Mouse (Mus musculus): ENCODE results near the gene Glmn. TPM values are rescaled to one million over a fixed set of nuclear protein-coding genes. Genes with fewer than 3 reads are reported as not detected.

The Glmn gene
- polyA plus RNA-seq, 1 experiment: 0.22 TPM

- no peak for TF ChIP-seq CTCF (IDR thresholded peaks at IDR 0.05; ENCODE audit: extremely low read depth, insufficient read length, insufficient replicate concordance, low read depth, low read length)
- no peak for TF ChIP-seq POLR2A (IDR thresholded peaks at IDR 0.05; ENCODE audit: low read depth, low read length)
- 61% methylated on average over 6 of the region's 6 CpGs for WGBS
- Histone ChIP-seq H3K27ac (ENCODE audit: insufficient read depth, low read depth, low read length) (no peak overlapping the region), H3K36me3 (ENCODE audit: control insufficient read depth, insufficient read depth, low read length) (peaks cover 15% of the 10 kb centered on the region; the same call in 1 of the 2 replicates), H3K27me3 (ENCODE audit: control insufficient read depth, insufficient read depth, low read length) (no peaks in the 10 kb centered on the region), H3K4me1 (ENCODE audit: control insufficient read depth, insufficient read depth, insufficient read length, low read length) (no peaks in the 10 kb centered on the region), H3K4me3 (ENCODE audit: low read depth, low read length) (no peak overlapping the region)
These were observed 20.3 kb upstream of the Glmn start for GRCm38 (mm10) chr5:107617986-107618385.

- Histone ChIP-seq H3K36me3 (ENCODE audit: control insufficient read depth, insufficient read depth, low read length) (peaks cover 11% of the 10 kb centered on the region), H3K4me1 (ENCODE audit: control insufficient read depth, insufficient read depth, insufficient read length, low read length) (no peaks in the 10 kb centered on the region), H3K4me3 (ENCODE audit: low read depth, low read length) (no peak overlapping the region), H3K27ac (ENCODE audit: insufficient read depth, low read depth, low read length) (no peak overlapping the region), H3K27me3 (ENCODE audit: control insufficient read depth, insufficient read depth, low read length) (no peaks in the 10 kb centered on the region)
- TF ChIP-seq CTCF (IDR thresholded peaks at IDR 0.05; ENCODE audit: extremely low read depth, insufficient read length, insufficient replicate concordance, low read depth, low read length) (no peak), POLR2A (IDR thresholded peaks at IDR 0.05; ENCODE audit: low read depth, low read length) (no peak)
- 9% methylated on average over 2 of the region's 2 CpGs for WGBS
These were observed 13.5 kb upstream of the Glmn start for GRCm38 (mm10) chr5:107611224-107611623.

GRCm38 (mm10) chr5:107598380-107598779 lies 692 bp upstream of the Glmn start:
- H3K27me3 ChIP-seq (ENCODE audit: control insufficient read depth, insufficient read depth, low read length): no peaks in the 10 kb centered on the region
- WGBS: 19% methylated on average over 4 of the region's 4 CpGs
- no peaks in the 10 kb centered on the region for H3K4me1 ChIP-seq (ENCODE audit: control insufficient read depth, insufficient read depth, insufficient read length, low read length)
- H3K27ac ChIP-seq (ENCODE audit: insufficient read depth, low read depth, low read length): no peak overlapping the region
- peaks cover 9% of the 10 kb centered on the region for H3K36me3 ChIP-seq (ENCODE audit: control insufficient read depth, insufficient read depth, low read length)
- TF ChIP-seq POLR2A (IDR thresholded peaks at IDR 0.05; ENCODE audit: low read depth, low read length) (no peak), CTCF (IDR thresholded peaks at IDR 0.05; ENCODE audit: extremely low read depth, insufficient read length, insufficient replicate concordance, low read depth, low read length) (no peak)
- H3K4me3 ChIP-seq (ENCODE audit: low read depth, low read length): no peak overlapping the region

- H3K4me3 ChIP-seq (ENCODE audit: low read depth, low read length): no peak overlapping the region
- H3K4me1 ChIP-seq (ENCODE audit: control insufficient read depth, insufficient read depth, insufficient read length, low read length): no peaks in the 10 kb centered on the region
- no peak for TF ChIP-seq POLR2A (IDR thresholded peaks at IDR 0.05; ENCODE audit: low read depth, low read length)
- no peak for TF ChIP-seq CTCF (IDR thresholded peaks at IDR 0.05; ENCODE audit: extremely low read depth, insufficient read length, insufficient replicate concordance, low read depth, low read length)
- 97% methylated on average over 9 of the region's 9 CpGs for WGBS
- H3K36me3 ChIP-seq (ENCODE audit: control insufficient read depth, insufficient read depth, low read length): peaks cover 13% of the 10 kb centered on the region
- no peak overlapping the region for H3K27ac ChIP-seq (ENCODE audit: insufficient read depth, low read depth, low read length)
- no peaks in the 10 kb centered on the region for H3K27me3 ChIP-seq (ENCODE audit: control insufficient read depth, insufficient read depth, low read length)
These were observed 28.5 kb downstream of the Glmn start for GRCm38 (mm10) chr5:107569148-107569547.

GRCm38 (mm10) chr5:107556969-107557368 lies 40.7 kb downstream of the Glmn start:
- no peaks in the 10 kb centered on the region for H3K27me3 ChIP-seq (ENCODE audit: control insufficient read depth, insufficient read depth, low read length)
- TF ChIP-seq CTCF (IDR thresholded peaks at IDR 0.05; ENCODE audit: extremely low read depth, insufficient read length, insufficient replicate concordance, low read depth, low read length): no peak
- no peak for TF ChIP-seq POLR2A (IDR thresholded peaks at IDR 0.05; ENCODE audit: low read depth, low read length)
- H3K36me3 ChIP-seq (ENCODE audit: control insufficient read depth, insufficient read depth, low read length): peaks cover 12% of the 10 kb centered on the region; the same call in 1 of the 2 replicates
- WGBS: 66% methylated on average over 3 of the region's 3 CpGs
- no peaks in the 10 kb centered on the region for H3K4me1 ChIP-seq (ENCODE audit: control insufficient read depth, insufficient read depth, insufficient read length, low read length)
- no peak overlapping the region for H3K4me3 ChIP-seq (ENCODE audit: low read depth, low read length)
- H3K27ac ChIP-seq (ENCODE audit: insufficient read depth, low read depth, low read length): no peak overlapping the region

GRCm38 (mm10) chr5:107554336-107554735 lies 43.4 kb downstream of the Glmn start:
- TF ChIP-seq POLR2A (IDR thresholded peaks at IDR 0.05; ENCODE audit: low read depth, low read length) (no peak), CTCF (IDR thresholded peaks at IDR 0.05; ENCODE audit: extremely low read depth, insufficient read length, insufficient replicate concordance, low read depth, low read length) (no peak)
- no peak overlapping the region for H3K4me3 ChIP-seq (ENCODE audit: low read depth, low read length)
- peaks cover 4% of the 10 kb centered on the region; the same call in 1 of the 2 replicates for H3K36me3 ChIP-seq (ENCODE audit: control insufficient read depth, insufficient read depth, low read length)
- H3K27ac ChIP-seq (ENCODE audit: insufficient read depth, low read depth, low read length): no peak overlapping the region
- no peaks in the 10 kb centered on the region for H3K27me3 ChIP-seq (ENCODE audit: control insufficient read depth, insufficient read depth, low read length)
- WGBS: 79% methylated on average over 5 of the region's 5 CpGs
- no peaks in the 10 kb centered on the region for H3K4me1 ChIP-seq (ENCODE audit: control insufficient read depth, insufficient read depth, insufficient read length, low read length)

GRCm38 (mm10) chr5:107548444-107548843 lies 49.2 kb downstream of the Glmn start:
- WGBS: 82% methylated on average over 3 of the region's 3 CpGs
- H3K4me1 ChIP-seq (ENCODE audit: control insufficient read depth, insufficient read depth, insufficient read length, low read length): no peaks in the 10 kb centered on the region
- no peak for TF ChIP-seq CTCF (IDR thresholded peaks at IDR 0.05; ENCODE audit: extremely low read depth, insufficient read length, insufficient replicate concordance, low read depth, low read length)
- no peak for TF ChIP-seq POLR2A (IDR thresholded peaks at IDR 0.05; ENCODE audit: low read depth, low read length)
- no peak overlapping the region for H3K27ac ChIP-seq (ENCODE audit: insufficient read depth, low read depth, low read length)
- H3K36me3 ChIP-seq (ENCODE audit: control insufficient read depth, insufficient read depth, low read length): no peaks in the 10 kb centered on the region
- no peak overlapping the region for H3K4me3 ChIP-seq (ENCODE audit: low read depth, low read length)
- H3K27me3 ChIP-seq (ENCODE audit: control insufficient read depth, insufficient read depth, low read length): no peaks in the 10 kb centered on the region
